Mouse (Mus musculus): ENCODE measurements around the gene Fahd1.

DNA sequence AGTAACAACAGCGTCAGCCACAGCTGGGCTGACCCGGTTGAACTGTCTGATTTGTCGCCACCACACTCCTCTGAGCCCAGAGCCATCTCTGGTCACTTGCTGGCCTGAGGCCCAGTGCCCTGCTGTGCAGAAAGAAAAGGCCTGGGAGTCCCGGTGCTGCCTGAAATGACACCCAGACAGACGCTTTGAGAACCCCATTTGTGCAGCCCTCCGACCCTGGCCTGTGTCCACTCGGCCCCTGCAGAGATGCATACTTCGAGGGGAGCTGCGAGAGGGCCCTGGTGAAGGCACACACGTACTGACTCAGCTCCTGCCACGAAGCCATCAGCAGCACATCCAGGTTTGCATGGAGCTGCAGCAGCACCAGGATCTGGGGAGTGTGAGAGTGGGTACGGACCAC, 42.6 kb upstream of the Fahd1 start:
- TF ChIP-seq CTCF (IDR thresholded peaks at IDR 0.05; ENCODE audit: low read depth, low read length) = no peak
- no peak for TF ChIP-seq EP300 (IDR thresholded peaks at IDR 0.05; ENCODE audit: insufficient read depth, low read depth, low read length)

Data from ES-Bruce4 (cell line).